Mouse (Mus musculus) heart, embryonic 15.5 days (tissue): ENCODE measurements at regions not wholly inside any gene's neighbourhood (a gene's known extent, or its start where the extent isn't known, plus 50 kb on each side); places are given as distances from the start of the nearest gene placed in this dataset.

Source experiments
- ATAC-seq: fragments of 200-750 bp; cut with Nextera tagmentation; replicated peaks from 2 replicates; pipeline ENCODE4 v1.8.0; 2017; ENCODE audit warnings: low read depth, moderate TSS enrichment; ENCODE audit not compliant: insufficient number of reproducible peaks, insufficient read depth, low FRiP score
- H3K27ac ChIP-seq: fragments of 300-500 bp; sonication (generic); 2 replicates; pipeline ENCODE4 v1.5.1; 2015; ENCODE audit warnings: mild to moderate bottlenecking, inconsistent platforms
- H3K27me3 ChIP-seq: fragments of 300-500 bp; sonication (generic); 2 replicates; pipeline ENCODE4 v1.6.1; 2015; ENCODE audit warnings: inconsistent platforms
- H3K36me3 ChIP-seq: fragments of 300-500 bp; sonication (generic); 2 replicates; pipeline ENCODE4 v1.6.1; 2015; ENCODE audit warnings: mild to moderate bottlenecking, inconsistent platforms
- H3K4me1 ChIP-seq: fragments of 300-500 bp; sonication (generic); replicated peaks from 2 replicates; pipeline ENCODE4 v1.6.1; 2015; ENCODE audit warnings: inconsistent platforms
- H3K4me2 ChIP-seq: fragments of 300-500 bp; sonication (generic); 2 replicates; pipeline ENCODE4 v1.6.1; 2015; ENCODE audit warnings: inconsistent platforms, mild to moderate bottlenecking, moderate library complexity
- H3K4me3 ChIP-seq: fragments of 300-500 bp; sonication (generic); 2 replicates; pipeline ENCODE4 v1.5.1; 2015; ENCODE audit warnings: mild to moderate bottlenecking, inconsistent platforms
- H3K9ac ChIP-seq: fragments of 300-500 bp; sonication (generic); 2 replicates; pipeline ENCODE4 v1.6.1; 2015; ENCODE audit warnings: mild to moderate bottlenecking, inconsistent platforms
- H3K9me3 ChIP-seq: fragments of 300-500 bp; sonication (generic); replicated peaks from 2 replicates; pipeline ENCODE4 v1.6.1; 2016; ENCODE audit warnings: inconsistent platforms
- WGBS: fragments of 180-500 bp; shearing (Covaris S2); methylation state at CpG from one replicate; pipeline ENCODE4 v1.1.7; 2015; ENCODE audit warnings: mixed read lengths; 5-methylcytosine and 5-hydroxymethylcytosine counted together

DNA sequence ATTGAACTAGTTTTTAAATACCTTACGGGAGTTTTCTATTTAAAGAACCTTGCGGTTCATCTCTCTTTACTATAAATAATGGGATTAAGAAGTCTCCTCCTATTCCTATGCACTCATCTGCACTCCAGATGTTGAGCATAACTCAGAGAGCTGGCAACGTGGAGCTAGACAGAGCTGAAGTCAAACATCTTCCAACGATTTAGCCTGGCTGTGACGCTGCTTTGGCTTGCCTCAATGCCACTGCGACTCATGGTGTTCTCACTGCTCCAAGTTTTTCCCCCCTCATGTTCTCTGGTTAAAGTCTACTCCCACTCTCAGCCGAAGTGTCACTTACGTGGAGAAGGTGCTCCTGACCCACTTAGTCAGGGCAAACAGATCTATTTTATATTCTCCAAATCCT is 277.3 kb upstream of the Gjb5 start:
- no peaks in the 10 kb centered on the region for H3K9me3 ChIP-seq
- H3K36me3 ChIP-seq = no peaks in the 10 kb centered on the region
- no peak overlapping the region for H3K4me3 ChIP-seq
- H3K4me1 ChIP-seq = no peaks in the 10 kb centered on the region
- no peaks in the 10 kb centered on the region for H3K27me3 ChIP-seq
- no peak overlapping the region for H3K9ac ChIP-seq
- H3K4me2 ChIP-seq = no peak overlapping the region
- no peak overlapping the region for H3K27ac ChIP-seq
- 69% methylated on average over 8 of the region's 8 CpGs for WGBS
- ATAC-seq = no peak

- no peaks in the 10 kb centered on the region for H3K4me1 ChIP-seq
- WGBS = 4% methylated on average over 14 of the region's 14 CpGs
- H3K4me3 ChIP-seq = no peak overlapping the region
Measured at GRCm38 (mm10) chr4:127619870-127620269, 261.9 kb upstream of the Gjb5 start.

GRCm38 (mm10) chr4:127612761-127613160 is 254.8 kb upstream of the Gjb5 start:
- H3K9ac ChIP-seq = no peak overlapping the region
- no peaks in the 10 kb centered on the region for H3K9me3 ChIP-seq
- no peaks in the 10 kb centered on the region for H3K4me1 ChIP-seq
- 42% methylated on average over 8 of the region's 8 CpGs for WGBS
- H3K4me3 ChIP-seq = no peak overlapping the region
- H3K36me3 ChIP-seq = no peaks in the 10 kb centered on the region
- H3K27me3 ChIP-seq = no peaks in the 10 kb centered on the region
- no peak overlapping the region for H3K4me2 ChIP-seq
- H3K27ac ChIP-seq = no peak overlapping the region
- ATAC-seq = no peak

More at GRCm38 (mm10) chr4:127619870-127620269, 261.9 kb upstream of the Gjb5 start:
- no peaks in the 10 kb centered on the region for H3K27me3 ChIP-seq
- H3K4me2 ChIP-seq = no peak overlapping the region
- H3K27ac ChIP-seq = no peak overlapping the region
- no peak for ATAC-seq
- no peak overlapping the region for H3K9ac ChIP-seq
- H3K9me3 ChIP-seq = no peaks in the 10 kb centered on the region
- no peaks in the 10 kb centered on the region for H3K36me3 ChIP-seq

DNA sequence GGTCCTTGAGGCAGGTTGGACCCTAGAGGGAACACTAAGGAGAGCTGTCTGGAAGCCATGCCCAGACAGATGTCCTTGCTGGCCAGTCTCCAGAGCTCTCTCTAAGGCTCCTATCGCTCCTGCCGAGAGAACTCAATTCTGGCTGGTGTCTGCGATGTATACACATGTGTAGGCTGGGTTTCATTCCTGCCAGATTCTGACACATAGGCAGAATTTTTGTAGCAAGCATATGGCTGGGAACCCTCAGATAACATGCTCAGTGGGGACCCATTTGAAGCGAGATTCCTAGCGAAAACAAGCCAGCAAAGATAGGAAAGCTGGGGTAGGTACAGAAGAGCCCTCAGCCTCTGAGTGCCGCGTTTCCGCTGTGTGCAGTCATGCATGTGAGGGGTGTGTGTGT is 242.9 kb upstream of the Gjb5 start:
- Histone ChIP-seq H3K9ac (no peak overlapping the region), H3K9me3 (no peaks in the 10 kb centered on the region), H3K4me3 (no peak overlapping the region), H3K27ac (no peak overlapping the region), H3K4me1 (no peaks in the 10 kb centered on the region), H3K4me2 (no peak overlapping the region), H3K36me3 (no peaks in the 10 kb centered on the region), H3K27me3 (no peaks in the 10 kb centered on the region)
- 47% methylated on average over 8 of the region's 8 CpGs for WGBS
- no peak for ATAC-seq

GRCm38 (mm10) chr4:127598610-127599009 is 240.6 kb upstream of the Gjb5 start:
- no peak; the same call in 1 of the 2 replicates for ATAC-seq
- 41% methylated on average over 3 of the region's 3 CpGs for WGBS
- H3K27ac ChIP-seq = no peak overlapping the region

GRCm38 (mm10) chr4:127594081-127594480 is 236.1 kb upstream of the Gjb5 start:
- no peak for ATAC-seq
- no peaks in the 10 kb centered on the region for H3K9me3 ChIP-seq
- 73% methylated on average over 8 of the region's 8 CpGs for WGBS
- H3K27me3 ChIP-seq = no peaks in the 10 kb centered on the region
- H3K4me3 ChIP-seq = no peak overlapping the region
- H3K9ac ChIP-seq = no peak overlapping the region
- H3K4me2 ChIP-seq = no peak overlapping the region
- no peaks in the 10 kb centered on the region for H3K4me1 ChIP-seq
- H3K36me3 ChIP-seq = no peaks in the 10 kb centered on the region
- no peak overlapping the region for H3K27ac ChIP-seq

More at GRCm38 (mm10) chr4:127598610-127599009, 240.6 kb upstream of the Gjb5 start:
- Histone ChIP-seq H3K9ac (no peak overlapping the region), H3K36me3 (no peaks in the 10 kb centered on the region), H3K9me3 (no peaks in the 10 kb centered on the region), H3K4me1 (no peaks in the 10 kb centered on the region), H3K27me3 (no peaks in the 10 kb centered on the region), H3K4me2 (no peak overlapping the region), H3K4me3 (no peak overlapping the region)

DNA sequence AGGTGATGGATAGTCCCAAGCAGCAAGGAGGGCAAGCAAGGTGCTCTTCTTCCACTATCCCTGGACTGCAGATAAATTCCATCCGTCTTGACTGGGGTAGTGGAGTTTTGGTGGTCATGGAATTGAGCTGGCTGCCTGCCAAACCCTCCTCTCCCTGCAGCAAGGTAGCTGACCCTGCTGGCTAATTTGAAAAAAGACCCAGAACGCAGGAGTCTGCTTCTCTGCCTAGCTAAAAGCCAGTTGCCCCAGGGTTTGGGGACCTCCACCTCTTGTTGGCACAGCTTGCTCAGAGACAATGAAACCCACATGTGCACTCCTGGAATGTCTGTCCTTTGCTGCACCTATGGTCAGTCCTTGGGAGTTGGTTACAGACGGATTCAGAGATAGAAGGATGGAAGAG is 233.6 kb upstream of the Gjb5 start:
- no peak for ATAC-seq
- no peak overlapping the region for H3K4me2 ChIP-seq
- WGBS = 46% methylated on average over 3 of the region's 3 CpGs
- H3K9me3 ChIP-seq = no peaks in the 10 kb centered on the region
- no peak overlapping the region for H3K4me3 ChIP-seq
- no peaks in the 10 kb centered on the region for H3K36me3 ChIP-seq
- no peaks in the 10 kb centered on the region for H3K4me1 ChIP-seq
- no peaks in the 10 kb centered on the region for H3K27me3 ChIP-seq
- H3K27ac ChIP-seq = no peak overlapping the region
- H3K9ac ChIP-seq = no peak overlapping the region

GRCm38 (mm10) chr4:127586822-127587221 is 228.8 kb upstream of the Gjb5 start:
- Histone ChIP-seq H3K4me2 (no peak overlapping the region), H3K9me3 (no peaks in the 10 kb centered on the region), H3K27me3 (no peaks in the 10 kb centered on the region), H3K4me1 (no peaks in the 10 kb centered on the region), H3K4me3 (no peak overlapping the region), H3K9ac (no peak overlapping the region), H3K27ac (no peak overlapping the region), H3K36me3 (no peaks in the 10 kb centered on the region)
- 68% methylated on average over 4 of the region's 4 CpGs for WGBS
- ATAC-seq = no peak

DNA sequence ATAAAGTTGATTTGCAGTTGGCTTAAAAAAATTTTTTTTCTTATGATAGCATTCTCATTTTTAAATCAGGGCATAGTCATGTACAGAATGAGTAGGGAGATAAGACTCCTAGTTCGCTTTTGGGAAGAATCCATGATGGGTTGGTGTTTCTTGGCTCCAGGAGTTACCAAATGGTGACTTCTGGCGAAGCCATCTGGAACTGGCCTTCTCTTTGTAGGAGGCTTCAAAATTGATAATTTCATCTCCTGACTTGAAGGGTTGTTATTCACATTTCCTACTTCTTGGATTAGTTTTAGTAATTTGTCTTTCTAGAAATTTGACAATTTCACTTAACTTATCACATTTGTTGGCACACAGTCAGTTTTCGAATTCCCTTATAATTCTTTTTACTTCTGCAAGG is 218.5 kb upstream of the Gjb5 start:
- Histone ChIP-seq H3K9ac (no peak overlapping the region), H3K4me3 (no peak overlapping the region), H3K27me3 (no peaks in the 10 kb centered on the region), H3K27ac (no peak overlapping the region), H3K4me2 (no peak overlapping the region), H3K9me3 (no peaks in the 10 kb centered on the region), H3K36me3 (no peaks in the 10 kb centered on the region), H3K4me1 (no peaks in the 10 kb centered on the region)
- 73% methylated on average over 3 of the region's 3 CpGs for WGBS
- ATAC-seq = no peak

- no peaks in the 10 kb centered on the region for H3K27me3 ChIP-seq
- ATAC-seq = no peak; the same call in 1 of the 2 replicates
- no peaks in the 10 kb centered on the region for H3K9me3 ChIP-seq
- no peaks in the 10 kb centered on the region for H3K4me1 ChIP-seq
- WGBS = 76% methylated on average over 5 of the region's 5 CpGs
- no peak overlapping the region for H3K27ac ChIP-seq
- H3K36me3 ChIP-seq = no peaks in the 10 kb centered on the region
- H3K9ac ChIP-seq = no peak overlapping the region
- H3K4me3 ChIP-seq = no peak overlapping the region
- no peak overlapping the region for H3K4me2 ChIP-seq
Measured at GRCm38 (mm10) chr4:127562602-127563001, 204.6 kb upstream of the Gjb5 start.

GRCm38 (mm10) chr4:127558572-127558971 is 200.6 kb upstream of the Gjb5 start:
- WGBS = 64% methylated on average over 7 of the region's 7 CpGs
- Histone ChIP-seq H3K36me3 (no peaks in the 10 kb centered on the region), H3K27me3 (no peaks in the 10 kb centered on the region), H3K9me3 (no peaks in the 10 kb centered on the region), H3K4me3 (no peak overlapping the region), H3K4me1 (no peaks in the 10 kb centered on the region), H3K4me2 (no peak overlapping the region), H3K27ac (no peak overlapping the region), H3K9ac (no peak overlapping the region)
- no peak for ATAC-seq

- no peak overlapping the region for H3K4me2 ChIP-seq
- H3K27ac ChIP-seq = no peak overlapping the region
- H3K9me3 ChIP-seq = no peaks in the 10 kb centered on the region
- no peak overlapping the region for H3K9ac ChIP-seq
- no peak overlapping the region for H3K4me3 ChIP-seq
- no peaks in the 10 kb centered on the region for H3K27me3 ChIP-seq
- WGBS = 77% methylated on average over 12 of the region's 12 CpGs
- no peaks in the 10 kb centered on the region for H3K4me1 ChIP-seq
- H3K36me3 ChIP-seq = no peaks in the 10 kb centered on the region
- no peak for ATAC-seq
Measured at GRCm38 (mm10) chr4:127552456-127553225, 194.7 kb upstream of the Gjb5 start.
